Mouse (Mus musculus): ENCODE data around the gene Pdzd2.

DNA sequence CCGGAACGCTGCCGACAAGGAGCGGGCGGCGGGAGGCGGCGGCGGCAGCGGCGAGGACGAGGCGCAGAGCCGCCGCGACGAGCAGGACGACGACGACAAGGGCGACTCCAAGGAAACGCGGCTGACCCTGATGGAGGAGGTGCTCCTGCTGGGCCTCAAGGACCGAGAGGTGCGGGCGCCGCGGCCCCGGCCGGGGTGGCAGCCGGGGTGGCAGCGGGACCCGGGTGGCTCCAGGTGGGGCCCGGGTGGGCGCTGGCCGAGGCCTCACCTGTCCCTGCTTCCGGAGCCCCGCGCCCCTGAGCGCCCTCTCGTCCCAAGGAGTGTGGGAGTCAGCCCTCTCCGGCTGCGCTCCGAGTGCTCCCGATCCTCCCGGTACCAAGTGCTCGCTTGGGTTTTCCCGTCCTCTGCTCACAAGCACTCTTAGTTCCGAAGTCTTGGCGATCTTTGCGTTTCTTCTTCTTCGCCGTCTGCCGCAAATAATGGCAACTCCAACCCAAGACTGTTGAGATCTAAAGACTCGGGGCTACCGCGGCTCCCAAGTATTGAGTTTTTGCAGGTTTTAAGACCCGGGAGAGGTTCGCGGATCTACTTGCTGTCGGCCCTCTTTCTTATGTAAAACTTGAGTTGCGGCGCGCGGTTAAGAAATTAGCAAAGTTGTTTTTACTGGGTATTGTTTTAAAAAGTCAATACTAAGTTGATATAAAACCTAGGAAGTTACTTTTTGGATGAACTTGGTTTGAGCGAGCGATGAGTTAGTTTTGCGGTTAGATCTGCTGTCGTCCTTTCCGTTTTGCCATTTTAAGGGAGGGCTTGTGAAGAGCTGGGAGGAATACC is 417.7 kb downstream of the Pdzd2 start, which contains the start of gene 1810049J17Rik:
- TF ChIP-seq TAL1 (IDR thresholded peaks at IDR 0.05; ENCODE audit: low read length) (no peak), GATA1 (IDR thresholded peaks at IDR 0.05; ENCODE audit: low read length) (no peak)
